Mouse (Mus musculus) lung, postnatal 25 days (tissue): ENCODE data around the gene Zfpl1.
"Not testable (repeated sequence)": the region's sequence is repeated elsewhere in the genome, so short reads cannot be mapped to it uniquely, and the experiment has no call there.

ENCODE experiments used
- DNase-seq: peaks from one replicate; pipeline ENCODE4 v3.0.0; 2022; ENCODE audit warnings: low spot score

Gene Zfpl1

DNA sequence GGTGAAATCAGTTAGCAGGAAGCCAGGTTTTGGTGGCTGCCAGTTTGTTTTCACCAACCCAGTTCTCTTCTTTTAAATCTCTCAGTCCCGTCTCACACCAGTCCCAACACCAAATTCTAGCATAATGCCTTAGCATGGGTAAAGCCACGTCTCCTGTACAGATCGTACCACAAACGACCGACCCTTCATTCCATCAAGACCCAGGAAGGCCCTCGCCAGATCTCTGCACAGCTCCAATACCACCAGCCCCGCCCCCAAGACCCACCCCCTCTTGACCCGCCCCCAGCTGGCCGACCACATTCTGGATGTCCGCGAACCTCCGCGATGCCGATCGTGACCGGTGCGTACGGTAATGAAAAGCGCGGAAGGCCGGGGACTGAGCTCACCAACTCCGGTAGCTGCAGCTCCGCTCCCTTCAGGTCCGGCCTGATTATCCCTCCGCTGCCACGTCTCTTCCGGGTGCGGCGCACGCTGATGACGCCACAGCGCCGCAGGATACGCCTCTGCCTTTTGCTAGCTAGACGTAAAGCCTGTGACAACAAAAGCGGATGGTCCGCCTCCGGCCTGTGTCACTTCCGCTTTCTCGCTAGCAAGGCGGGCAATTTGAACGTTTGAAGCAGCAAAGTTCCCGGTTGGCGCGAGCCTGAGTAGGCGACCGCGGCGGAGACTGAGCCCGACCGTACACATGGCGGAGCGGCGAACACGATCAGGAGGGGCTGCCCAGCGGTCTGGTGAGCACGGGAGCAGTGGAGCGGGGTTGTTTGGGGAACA is at the start of gene Zfpl1, which contains the start of gene Cdca5:
Zfpl1 (minus strand) TSS at position 479 of the 771 bp plus-strand sequence.
Cdca5 (plus strand) TSS at position 506 of the 771 bp plus-strand sequence.
- DNase-seq: peak; percentile 97

DNA sequence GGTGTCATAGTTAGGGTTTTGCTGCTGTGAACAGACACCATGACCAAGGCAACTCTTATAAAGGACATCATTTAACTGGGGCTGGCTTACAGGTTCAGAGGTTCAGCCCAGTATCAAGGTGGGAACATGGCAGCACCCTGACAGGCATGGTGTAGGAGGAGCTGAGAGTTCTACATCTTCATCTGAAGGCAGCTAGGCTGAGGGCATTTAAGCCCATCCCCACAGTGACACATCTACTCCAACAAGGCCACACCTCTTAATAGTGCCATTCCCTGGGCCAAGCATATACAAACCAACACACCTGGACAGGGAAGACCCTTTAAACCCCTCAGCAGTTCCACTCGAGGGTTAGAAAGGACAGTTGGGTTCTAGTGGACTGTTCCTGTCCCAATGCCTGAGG is 48.4 kb upstream of the Zfpl1 start:
- not testable (repeated sequence) for DNase-seq

DNA sequence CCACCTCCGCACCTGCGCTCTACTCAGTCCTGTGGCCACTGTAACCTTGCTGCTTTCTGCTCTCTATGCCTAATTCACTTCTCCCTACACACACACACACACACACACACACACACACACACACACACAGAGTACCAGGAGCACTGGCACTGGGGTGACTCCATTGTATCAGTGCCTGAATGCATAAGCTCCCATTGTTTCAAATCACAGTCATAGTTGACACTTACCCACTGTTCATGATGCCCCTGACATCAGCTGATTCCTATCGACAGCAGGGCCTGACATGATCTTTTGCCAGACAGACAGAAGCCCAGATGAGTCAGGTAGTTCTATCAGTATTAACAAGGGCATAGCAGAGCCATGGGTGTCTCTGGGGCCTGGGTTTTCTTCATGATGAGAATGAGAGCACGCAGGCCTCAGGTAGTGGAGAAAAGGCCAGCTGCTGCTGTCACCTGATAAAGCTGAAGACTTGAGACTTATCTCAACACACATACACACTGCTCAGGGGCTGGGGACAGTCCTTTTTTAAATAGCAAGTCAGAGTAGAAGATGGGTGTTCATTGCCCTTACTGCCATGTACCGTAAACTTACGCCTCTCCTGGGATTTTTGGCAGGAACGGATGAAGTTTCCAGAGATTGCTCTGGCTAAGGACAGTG is 47.5 kb upstream of the Zfpl1 start:
- DNase-seq: no peak

DNA sequence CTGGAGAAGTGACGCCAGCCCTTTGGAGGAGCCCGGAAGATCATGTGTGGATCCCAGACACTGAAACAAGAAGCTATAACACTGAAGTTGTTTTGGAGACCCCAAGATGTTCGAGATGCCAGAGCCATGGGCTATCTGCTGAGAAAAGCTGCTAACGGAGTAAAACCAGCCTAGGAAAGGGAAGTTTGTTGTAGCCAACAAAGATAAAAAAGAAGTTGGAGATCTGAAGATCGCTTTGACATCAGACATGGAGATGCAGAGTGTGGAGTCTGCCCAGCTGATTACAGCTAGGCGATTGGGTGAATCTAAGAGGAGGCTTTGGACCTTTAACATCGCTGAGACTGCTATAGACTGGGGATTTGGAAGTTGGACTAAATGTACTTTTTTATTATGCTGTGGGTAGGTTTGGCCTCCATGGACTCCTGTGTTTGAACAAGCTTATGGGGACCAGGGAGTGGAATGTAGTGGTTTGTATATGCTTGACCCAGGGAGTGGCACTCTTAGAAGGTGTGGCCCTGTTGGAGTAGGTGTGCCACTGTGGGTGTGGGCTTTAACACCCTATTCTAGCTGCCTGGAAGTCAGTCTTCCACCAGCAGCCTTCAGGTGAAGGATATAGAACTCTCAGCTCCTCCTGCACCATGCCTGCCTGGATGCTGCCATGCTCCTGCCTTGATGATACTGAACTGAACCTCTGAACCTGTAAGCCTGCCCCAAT is 45.8 kb upstream of the Zfpl1 start:
- not testable (repeated sequence) for DNase-seq

DNA sequence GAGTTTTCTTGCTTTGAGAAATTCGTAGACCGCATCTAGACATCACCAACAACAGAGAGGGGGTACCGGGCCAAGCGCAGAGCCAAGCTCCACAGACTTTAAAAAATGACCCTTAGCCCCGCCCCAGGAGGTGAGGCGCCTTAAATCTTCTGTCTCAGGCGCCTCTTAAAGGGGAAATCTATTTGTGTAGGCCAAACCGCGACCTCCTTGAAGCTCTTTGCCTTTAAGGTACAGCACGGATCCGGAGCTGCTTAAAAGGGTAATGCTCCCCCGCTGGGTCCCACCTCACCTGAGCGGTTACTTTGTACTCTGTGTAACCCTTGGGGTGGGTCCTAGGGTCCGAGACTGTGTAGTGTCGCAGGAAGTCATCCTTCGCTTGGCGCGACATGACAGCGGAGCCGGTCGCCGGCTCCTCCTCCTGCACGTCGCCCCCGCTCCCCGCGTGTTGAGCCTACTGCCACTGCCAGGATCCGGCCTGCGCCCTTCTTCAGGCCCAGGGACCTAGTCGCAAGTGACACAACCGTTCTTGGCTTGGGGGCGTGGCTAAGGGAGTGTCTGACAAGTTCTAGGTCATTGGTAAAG is 43.1 kb upstream of the Zfpl1 start, which contains the start of gene Snx15:
Snx15 (minus strand) TSS at position 545 of the 582 bp plus-strand sequence.
- DNase-seq: peak; percentile 98

DNA sequence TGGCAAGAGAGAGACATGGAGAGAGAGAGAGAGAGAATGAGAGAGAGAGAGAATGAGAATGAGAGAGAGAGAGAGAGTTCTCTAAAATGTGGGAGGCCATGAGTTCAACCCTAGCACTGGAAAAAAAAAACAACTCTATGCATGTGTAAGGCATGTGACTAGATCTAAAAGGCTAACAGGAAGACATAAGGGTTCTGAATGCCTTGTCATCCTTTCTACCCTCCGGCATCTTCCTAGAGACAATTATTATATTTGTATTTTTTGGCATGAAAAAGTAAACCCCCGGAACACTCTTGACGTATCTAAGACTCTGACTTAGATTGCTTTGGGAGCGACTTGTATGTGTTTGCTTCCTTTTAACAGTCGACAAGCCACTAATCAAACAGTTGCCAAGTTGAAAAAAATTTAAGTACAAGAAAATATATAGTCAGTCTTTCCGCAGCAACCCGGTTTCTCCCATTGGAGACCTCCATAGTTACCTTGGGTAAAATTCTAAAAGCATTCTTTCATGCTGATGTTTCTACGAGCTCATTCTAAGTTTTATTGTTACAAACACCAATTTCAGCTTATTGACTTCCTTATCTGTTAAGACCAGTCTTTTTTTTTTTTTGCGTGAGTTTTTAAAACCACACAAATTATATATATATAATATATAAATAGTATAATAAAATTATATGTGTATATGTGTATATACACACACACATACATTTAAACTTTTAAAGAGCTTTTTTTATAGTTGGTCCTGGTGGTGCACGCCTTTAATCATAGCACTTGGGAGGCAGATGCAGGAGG is 42.2 kb upstream of the Zfpl1 start:
- DNase-seq: no peak

DNA sequence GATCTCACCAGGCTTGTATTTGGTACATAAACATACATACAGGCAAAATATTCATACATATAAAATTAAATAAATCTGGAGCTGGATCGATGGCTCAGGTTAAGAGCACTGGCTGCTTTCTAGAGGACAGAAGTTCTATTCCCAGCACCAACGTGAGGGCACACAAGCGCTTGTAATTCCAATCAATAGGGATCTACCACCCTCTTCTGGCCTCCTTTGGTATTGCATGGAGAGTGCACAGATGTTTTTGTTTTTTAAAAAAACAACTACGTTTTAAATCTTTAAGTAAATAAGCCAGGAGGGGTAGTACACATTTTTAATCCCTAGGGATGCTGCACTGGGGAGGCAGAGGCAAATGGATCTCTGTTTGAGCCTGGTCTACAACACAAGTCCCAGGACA is 41.5 kb upstream of the Zfpl1 start:
- peak; percentile 62 for DNase-seq

DNA sequence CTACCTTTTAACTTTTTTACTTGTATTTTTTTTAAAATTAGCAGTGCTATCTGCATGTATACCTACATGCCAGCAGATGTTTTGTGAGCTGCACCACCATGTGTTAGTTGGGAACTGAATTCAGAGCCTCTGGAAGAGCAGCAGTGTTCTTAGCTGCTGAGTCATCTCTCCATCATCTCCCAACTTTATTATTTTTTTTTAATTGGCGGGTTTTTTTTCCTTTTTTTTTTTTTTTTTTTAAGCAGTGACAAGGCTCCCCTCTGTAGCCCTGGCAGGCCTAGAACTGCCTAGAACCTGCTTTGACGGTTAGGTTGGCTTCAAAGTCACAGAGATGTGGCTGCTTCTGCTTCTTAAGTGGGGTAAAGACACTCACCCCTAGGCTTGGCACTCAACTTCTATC is 40.1 kb upstream of the Zfpl1 start:
- DNase-seq: no peak

DNA sequence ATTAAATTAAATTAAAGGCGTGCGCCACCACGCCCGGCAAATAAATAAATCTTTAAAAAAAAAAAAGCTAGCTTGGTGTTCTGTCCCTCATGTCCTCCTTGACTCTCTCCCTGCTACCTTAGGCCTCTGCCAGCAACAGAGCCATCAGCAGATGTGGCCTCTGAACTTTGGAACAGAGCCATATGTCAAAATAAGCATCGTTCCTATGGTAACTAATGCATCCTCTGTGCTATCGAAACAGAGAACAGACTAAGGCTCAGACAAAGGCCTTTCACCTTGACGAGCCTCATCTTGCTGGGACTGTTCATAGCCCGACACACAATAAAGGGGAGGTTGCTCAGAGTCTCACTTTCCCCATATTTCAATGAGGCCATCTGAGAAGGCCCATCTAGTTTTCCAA is 38.6 kb upstream of the Zfpl1 start:
- no peak for DNase-seq

DNA sequence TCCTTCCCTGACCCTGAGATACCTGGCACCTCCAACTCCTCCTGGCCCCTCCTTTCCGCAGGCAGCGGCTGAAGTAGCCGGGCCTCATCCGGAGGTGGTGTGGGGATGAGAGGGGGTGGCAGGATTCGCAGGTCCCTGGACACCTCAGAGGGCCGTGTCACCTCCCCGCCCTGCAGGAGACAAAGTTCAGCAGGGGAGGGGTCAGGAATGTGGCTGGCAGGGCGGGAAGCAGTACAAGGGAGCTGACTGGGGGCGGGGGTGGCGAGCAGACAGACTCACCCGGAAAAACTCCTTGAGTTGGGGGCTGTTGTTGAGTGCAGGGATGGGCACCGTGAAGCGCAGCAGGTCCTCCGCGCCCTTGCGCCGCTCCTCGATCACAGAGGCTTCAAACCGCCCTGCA is 37.0 kb upstream of the Zfpl1 start:
- DNase-seq: no peak

DNA sequence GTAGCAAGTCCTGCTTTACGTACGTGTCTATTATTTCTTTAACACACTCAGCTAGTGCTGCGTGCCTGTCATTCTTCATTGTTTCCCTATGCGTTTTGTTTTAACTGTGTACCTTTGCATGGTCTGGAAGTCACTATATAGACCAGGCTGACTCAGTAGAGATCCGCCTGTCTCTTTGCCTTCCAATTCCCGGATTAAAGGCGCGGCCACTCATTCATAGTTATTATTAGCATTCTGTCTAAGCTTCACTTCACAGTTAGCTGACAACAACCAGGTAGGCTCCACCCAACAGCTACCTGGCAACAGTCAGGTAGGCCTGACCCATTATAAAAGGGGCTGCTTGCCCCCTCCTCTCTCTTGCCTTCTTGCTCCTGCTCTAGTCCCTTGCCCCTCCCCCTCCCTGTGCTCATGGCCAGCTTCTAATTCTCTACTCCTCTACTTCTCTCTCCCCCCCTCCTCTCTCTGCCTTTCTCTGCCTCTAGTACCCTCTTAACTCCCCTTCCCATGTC is 34.0 kb upstream of the Zfpl1 start:
- DNase-seq: no peak

DNA sequence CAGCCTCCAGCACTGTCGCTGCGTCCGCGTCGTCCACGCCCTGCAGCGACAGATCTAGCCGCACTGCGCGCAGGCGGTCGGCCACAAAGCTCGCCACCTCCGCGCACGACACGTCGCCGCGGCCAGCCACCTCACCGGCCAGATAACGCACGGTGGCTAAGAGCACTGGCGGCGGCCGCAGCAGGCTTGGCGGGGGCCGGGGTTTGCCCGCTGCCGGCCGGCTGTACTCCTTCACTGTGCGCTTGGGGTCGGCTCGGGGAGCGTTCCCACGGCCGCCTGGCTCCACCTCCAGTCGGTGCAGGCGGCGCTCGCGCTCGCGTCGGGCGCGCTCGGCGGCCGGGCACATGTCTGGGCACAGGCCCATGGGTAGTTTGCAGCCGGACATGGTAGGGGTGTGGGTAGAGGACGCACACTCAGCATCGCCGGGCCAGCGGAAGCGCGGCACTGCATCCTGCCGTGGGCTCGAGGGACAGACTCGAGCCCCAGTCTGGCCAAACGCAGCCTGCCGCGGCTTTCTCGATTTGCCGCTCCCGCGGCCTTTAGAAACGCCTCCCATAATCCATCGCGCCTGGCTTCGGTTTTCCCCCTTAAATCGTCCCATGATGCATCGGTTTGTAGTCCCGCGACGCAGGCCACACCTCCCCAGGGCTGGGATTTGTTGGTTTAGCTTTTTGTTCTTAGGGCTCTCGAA is 33.4 kb upstream of the Zfpl1 start, which contains the start of gene Sac3d1:
Sac3d1 (minus strand) TSS at position 665 of the 691 bp plus-strand sequence.
- DNase-seq: peak; percentile 92

DNA sequence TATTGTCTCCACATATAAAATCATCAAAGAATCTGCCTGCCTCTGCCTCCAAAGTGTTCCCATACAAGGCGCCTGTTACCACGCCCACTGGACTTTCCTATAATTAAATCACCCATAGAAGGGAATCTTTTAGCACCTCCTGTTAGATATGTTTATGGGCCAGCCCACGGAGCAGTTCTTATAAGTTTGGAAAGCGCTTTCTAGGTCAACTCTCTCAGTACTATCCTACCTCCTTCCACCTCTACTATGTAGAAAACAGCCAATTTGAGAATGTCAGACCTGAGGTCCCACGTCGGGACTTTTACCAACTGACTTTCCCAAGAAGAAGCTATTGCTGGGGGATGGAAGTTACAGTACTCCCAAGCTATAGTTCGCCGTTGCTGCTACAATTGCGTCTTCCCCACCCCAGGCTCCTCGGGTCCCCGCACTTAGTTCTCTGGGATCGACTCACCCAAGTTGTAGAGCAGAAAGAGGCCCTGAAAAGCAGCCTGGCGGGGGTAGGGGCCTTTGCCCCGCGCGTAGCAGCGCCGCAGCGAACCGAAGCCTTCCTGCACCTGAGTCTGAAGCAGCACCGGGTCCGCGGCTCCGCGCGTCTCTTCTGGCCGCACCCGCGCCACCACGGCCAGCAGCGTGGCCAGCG is 32.7 kb upstream of the Zfpl1 start:
- DNase-seq: no peak

DNA sequence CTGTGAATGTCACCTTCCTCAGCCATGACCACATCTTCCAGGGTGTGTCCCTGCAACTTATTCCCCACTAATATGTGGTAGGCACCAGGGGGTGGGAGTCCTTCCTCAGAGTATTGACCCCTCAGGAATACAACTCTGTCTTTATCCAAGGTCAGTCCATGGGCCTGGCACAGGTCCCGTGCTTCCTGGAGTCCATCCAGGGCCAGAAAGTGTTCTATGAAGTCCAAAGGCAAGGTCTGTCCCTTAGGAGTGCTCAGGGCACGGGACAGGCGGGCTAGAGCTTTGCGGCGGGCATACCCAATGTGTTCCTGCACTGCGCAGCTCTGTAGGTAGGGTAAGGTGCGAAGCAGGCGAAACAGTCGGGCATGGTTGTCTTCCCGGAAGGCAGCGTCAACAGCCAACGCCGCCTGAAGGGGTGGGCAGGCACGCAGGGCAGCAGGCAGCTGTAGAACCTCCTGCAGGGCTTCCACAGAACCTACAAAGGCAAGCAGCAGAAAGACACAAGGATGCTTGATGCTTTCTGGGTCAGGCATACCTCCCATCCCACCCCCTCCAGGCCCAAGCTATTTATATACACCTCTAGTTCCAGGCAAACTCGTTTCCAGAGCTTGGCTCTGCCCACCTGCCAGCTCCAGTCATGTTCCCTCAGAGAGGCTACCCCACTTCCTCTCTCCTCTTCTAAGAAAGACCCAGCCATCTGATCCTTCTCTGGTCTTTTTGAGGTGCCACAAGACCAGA is 31.5 kb upstream of the Zfpl1 start:
- DNase-seq: no peak

DNA sequence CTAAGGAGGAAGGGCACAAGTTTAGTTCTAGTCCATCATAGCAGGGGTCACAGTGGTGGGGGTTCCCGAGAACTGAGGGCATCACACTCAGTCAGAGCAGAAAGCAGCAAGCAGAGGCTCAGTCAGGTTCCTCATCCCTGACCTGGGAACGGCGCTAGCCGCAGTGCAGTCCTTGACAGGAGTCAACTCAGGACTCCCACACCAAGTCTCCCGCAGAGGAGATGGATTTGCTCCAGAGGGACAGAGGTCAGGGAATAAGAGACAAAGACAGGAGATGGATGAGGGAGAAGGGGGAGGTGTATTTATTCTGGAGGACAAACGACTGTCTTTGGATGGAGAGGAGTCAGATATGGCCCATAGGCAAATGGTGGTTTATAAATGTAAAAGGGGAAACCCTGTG is 28.4 kb upstream of the Zfpl1 start:
- DNase-seq: no peak

DNA sequence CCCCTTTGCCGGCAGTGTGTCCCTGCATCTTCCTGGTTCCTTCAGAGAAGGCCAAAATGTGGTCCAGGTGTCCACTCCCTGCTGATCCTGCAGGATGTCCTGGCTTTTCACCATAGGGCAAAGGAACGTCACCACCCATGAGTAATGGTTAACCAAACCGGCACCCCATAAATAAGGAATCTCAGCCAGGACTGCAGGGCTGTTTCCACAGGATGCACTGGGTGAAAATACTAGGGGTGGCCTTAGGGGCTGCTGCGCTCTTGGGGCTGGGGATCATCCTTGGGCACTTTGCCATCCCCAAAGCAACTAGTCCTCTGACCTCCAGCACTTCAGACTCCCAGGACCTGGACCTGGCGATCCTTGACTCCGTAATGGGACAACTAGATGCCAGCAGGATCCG is 20.8 kb upstream of the Zfpl1 start, which contains the start of gene Naaladl1:
Naaladl1 (plus strand) TSS at position 197 of the 400 bp plus-strand sequence.
- DNase-seq: no peak

DNA sequence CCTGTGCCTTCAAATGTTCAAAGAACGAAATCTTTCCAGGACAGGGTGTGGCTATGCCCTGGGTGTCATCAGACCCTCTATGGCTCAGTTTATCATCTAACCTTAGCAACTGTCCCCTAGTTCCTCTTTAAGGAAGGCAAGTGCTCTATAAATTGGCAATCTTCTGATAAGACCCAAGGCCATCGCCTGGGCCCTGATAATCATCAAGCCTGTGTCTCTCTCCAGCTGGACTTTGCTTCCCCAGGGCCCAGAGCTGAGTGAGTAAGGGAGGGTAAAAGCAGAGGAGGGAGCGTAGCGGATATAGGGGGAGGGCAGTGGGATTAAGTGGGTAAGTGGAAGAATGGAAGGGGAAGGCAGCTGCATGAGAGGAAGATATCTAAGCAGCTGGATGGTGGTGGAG is 19.7 kb upstream of the Zfpl1 start:
- no peak for DNase-seq

DNA sequence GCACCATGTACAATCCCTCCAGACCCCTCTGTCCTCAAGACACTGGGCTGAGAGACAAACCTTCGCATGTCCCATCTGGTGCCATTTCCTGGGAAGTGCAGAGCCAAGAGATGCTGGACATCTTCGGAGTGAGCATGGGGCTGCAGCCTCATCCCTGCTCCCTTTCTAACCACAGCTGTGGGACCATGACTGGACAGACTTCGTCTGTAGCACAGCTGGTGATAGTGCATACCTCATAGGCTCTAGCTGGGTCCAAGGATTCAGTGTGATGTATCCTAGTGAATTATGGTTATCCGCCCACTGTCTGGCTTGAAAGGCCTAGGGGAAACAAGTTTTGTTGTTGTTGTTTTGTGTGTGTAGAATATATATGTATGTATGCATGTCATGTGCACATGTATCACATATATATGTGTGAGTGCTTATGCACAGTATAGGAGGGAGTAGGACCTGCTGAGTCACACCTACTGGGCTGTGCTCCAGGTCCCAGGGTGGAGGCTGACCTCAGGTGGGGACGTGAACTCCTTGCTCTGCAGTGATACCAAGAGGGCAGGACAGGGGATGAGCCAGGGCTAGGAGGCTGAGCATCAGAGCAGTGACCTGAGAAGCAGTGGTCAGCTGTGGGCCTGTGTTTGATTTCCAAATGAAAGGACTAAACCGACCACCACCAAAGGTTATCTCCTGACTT is 17.6 kb upstream of the Zfpl1 start:
- no peak for DNase-seq

DNA sequence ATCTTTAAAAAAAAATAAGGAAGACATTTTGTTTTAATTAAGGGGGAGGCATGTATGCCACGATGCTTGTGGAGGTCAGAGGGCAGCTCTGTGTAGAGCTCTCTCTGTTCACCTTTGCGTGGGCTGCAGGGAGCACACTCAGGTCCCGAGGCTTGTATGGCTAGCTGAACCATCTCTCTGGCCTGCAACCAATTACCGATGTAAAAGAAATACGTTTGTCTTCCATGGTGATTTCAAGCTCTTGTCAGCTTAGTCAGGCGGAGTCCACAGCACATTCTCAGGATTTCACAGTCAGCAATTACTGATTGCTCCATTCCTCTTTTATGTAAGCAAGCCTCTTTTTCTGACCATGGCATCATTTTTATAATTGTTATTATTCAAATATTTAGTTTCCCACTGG is 16.4 kb upstream of the Zfpl1 start:
- no peak for DNase-seq
